16 mouse cellular contexts compared by ENCODE assay signal in the genomic region with DNA sequence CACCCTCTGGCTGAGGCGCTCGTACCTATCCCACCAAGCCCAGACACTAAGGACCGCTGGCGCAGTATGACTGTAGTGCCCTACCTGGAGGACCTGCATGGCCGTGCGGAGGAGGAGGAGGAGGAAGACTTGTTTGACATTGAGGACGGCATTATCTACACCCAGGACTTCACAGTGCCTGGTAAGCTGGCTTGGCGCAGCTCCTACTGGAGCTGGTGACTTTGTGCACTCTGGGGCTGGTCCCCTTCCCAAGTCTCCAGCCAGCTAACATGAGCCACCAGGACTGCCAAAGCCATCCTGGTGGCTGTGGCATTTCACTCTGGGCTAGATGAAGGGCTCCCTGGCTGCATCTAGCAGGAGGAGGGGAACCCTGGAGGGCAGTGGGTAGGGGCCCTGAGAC. TPM values are rescaled to one million over a fixed set of nuclear protein-coding genes. Genes with fewer than 3 reads are reported as not detected.
DNase-seq lines count a peak whose midpoint lies in the region; ATAC-seq lines count a peak whose summit lies in the region.
"Had no signal": no experiment of that assay in that cellular context is flagged by ENCODE, and none has a peak within 500 bp of the region (broad histone marks: within the 10 kb centered on the region; RNA-seq: fewer than 3 reads in every experiment).

No protein-coding gene starts in this region.

- ATAC-seq in limb, embryonic 12.5 days (ENCODE audit: insufficient number of reproducible peaks, insufficient read depth, low FRiP score, low TSS enrichment, low read depth): no peak
- ATAC-seq: forebrain, embryonic 14.5 days; inflammation-experienced regulatory T-cells, adult 6 months; intestine, postnatal 0 days had no signal

- peaks cover 14% of the 10 kb centered on the region for H3K4me1 ChIP-seq in limb, embryonic 12.5 days (replicated peaks)
- H3K4me1 ChIP-seq in limb, embryonic 10.5 days: peaks cover 30% of the 10 kb centered on the region
- H3K4me1 ChIP-seq in embryonic facial prominence, embryonic 10.5 days: peaks cover 29% of the 10 kb centered on the region

- peak; percentile 48 for DNase-seq in cerebellum, adult 9-11 months
- no peak for DNase-seq in cerebellum, postnatal 36 days
- peak; percentile 94 for DNase-seq in heart, adult 11 months
- DNase-seq in heart, postnatal 25 days (ENCODE audit: low spot score): no peak
- DNase-seq in limb, embryonic 10.5 days (ENCODE audit: low spot score): no peak
- DNase-seq in embryonic facial prominence, embryonic 10.5 days (ENCODE audit: low spot score): no peak
- no peak for DNase-seq in ovary, postnatal 36 days (ENCODE audit: low spot score)
- DNase-seq: adrenal gland, postnatal 14 days; heart, postnatal 4 days had no signal

- intact Hi-C loops in heart, postnatal 25 days (cut with DNase I): no loop called here

- H3K4me2 ChIP-seq in limb, embryonic 12.5 days: no peak overlapping the region
- H3K4me2 ChIP-seq: embryonic facial prominence, embryonic 13.5 days; heart, embryonic 13.5 days; hindbrain, embryonic 14.5 days had no signal

- peaks cover 100% of the 10 kb centered on the region for H3K36me3 ChIP-seq in limb, embryonic 12.5 days
- H3K36me3 ChIP-seq in limb, embryonic 10.5 days: peaks cover 100% of the 10 kb centered on the region
- H3K36me3 ChIP-seq in embryonic facial prominence, embryonic 10.5 days (replicated peaks): peaks cover 100% of the 10 kb centered on the region

- 0 out of 2 replicates have a peak overlapping the region, but pooled peaks have one; percentile 1 for H3K4me3 ChIP-seq in limb, embryonic 12.5 days (replicated peaks)
- H3K4me3 ChIP-seq in limb, embryonic 10.5 days: no peak overlapping the region
- H3K4me3 ChIP-seq in embryonic facial prominence, embryonic 10.5 days: peak overlapping the region; percentile 15; the same call in 1 of the 2 replicates
- H3K4me3 ChIP-seq: embryonic facial prominence, embryonic 13.5 days; heart, embryonic 13.5 days had no signal

- H3K27me3 ChIP-seq in limb, embryonic 12.5 days: peaks cover 11% of the 10 kb centered on the region; the same call in 1 of the 2 replicates
- H3K27me3 ChIP-seq in limb, embryonic 10.5 days (ENCODE audit: low read depth, poor library complexity, severe bottlenecking): peaks cover 9% of the 10 kb centered on the region; the same call in 1 of the 2 replicates
- H3K27me3 ChIP-seq in embryonic facial prominence, embryonic 10.5 days (replicated peaks; ENCODE audit: low read depth, poor library complexity, severe bottlenecking): peaks cover 23% of the 10 kb centered on the region; the same call in 1 of the 2 replicates
- H3K27me3 ChIP-seq: embryonic facial prominence, embryonic 13.5 days had no signal

- no peaks in the 10 kb centered on the region for H3K9me3 ChIP-seq in limb, embryonic 12.5 days
- H3K9me3 ChIP-seq in limb, embryonic 10.5 days (replicated peaks): no peaks in the 10 kb centered on the region
- no peaks in the 10 kb centered on the region for H3K9me3 ChIP-seq in embryonic facial prominence, embryonic 10.5 days
- H3K9me3 ChIP-seq: embryonic facial prominence, embryonic 13.5 days; heart, embryonic 13.5 days had no signal

- H3K9ac ChIP-seq in limb, embryonic 12.5 days (replicated peaks): no peak overlapping the region
- H3K9ac ChIP-seq: embryonic facial prominence, embryonic 13.5 days; heart, embryonic 13.5 days; hindbrain, embryonic 14.5 days had no signal

- H3K27ac ChIP-seq in limb, embryonic 12.5 days: no peak overlapping the region
- H3K27ac ChIP-seq in limb, embryonic 10.5 days: no peak overlapping the region
- H3K27ac ChIP-seq in embryonic facial prominence, embryonic 10.5 days (replicated peaks): no peak overlapping the region
- H3K27ac ChIP-seq: embryonic facial prominence, embryonic 13.5 days; heart, embryonic 13.5 days; hindbrain, embryonic 14.5 days had no signal

- 94% methylated on average over 8 of the region's 8 CpGs for WGBS in limb, embryonic 12.5 days
- 93% methylated on average over 8 of the region's 8 CpGs for WGBS in limb, embryonic 10.5 days
- WGBS in embryonic facial prominence, embryonic 10.5 days: 97% methylated on average over 8 of the region's 8 CpGs

RNA-seq across cellular contexts. Expression of a gene that starts 10.5 kb away (rescaled TPM):
- total RNA-seq in heart, postnatal 25 days (2021): 1,000 to 10,000 TPM; 1,252 to 1,264 TPM
- polyA plus RNA-seq in limb, embryonic 12.5 days (2016; fragmentation: Nextera tagmentation; extraction: Ambion mirVana): 460 and 465 TPM in 2 replicates
- polyA plus RNA-seq in limb, embryonic 10.5 days (2016; fragmentation: Nextera tagmentation; extraction: Ambion mirVana): 487 and 503 TPM in 2 replicates
- 491 and 493 TPM in 2 replicates for polyA plus RNA-seq in embryonic facial prominence, embryonic 10.5 days (2016; fragmentation: Nextera tagmentation; extraction: Ambion mirVana)

RNA-seq across cellular contexts. Expression of a gene that starts 12.3 kb away (rescaled TPM):
- 100 to 1,000 TPM; 133 to 138 TPM for total RNA-seq in heart, postnatal 25 days (2021)
- polyA plus RNA-seq in limb, embryonic 12.5 days (2016; fragmentation: Nextera tagmentation; extraction: Ambion mirVana): 16.1 and 18.1 TPM in 2 replicates
- 16.1 and 17.0 TPM in 2 replicates for polyA plus RNA-seq in limb, embryonic 10.5 days (2016; fragmentation: Nextera tagmentation; extraction: Ambion mirVana)
- 16.1 and 17.5 TPM in 2 replicates for polyA plus RNA-seq in embryonic facial prominence, embryonic 10.5 days (2016; fragmentation: Nextera tagmentation; extraction: Ambion mirVana)

RNA-seq across cellular contexts. Expression of a gene that starts 12.7 kb away (rescaled TPM):
- 1 to 10 TPM; 2.4 to 3.1 TPM for total RNA-seq in heart, postnatal 25 days (2021)
- 4.9 and 5.6 TPM in 2 replicates for polyA plus RNA-seq in limb, embryonic 12.5 days (2016; fragmentation: Nextera tagmentation; extraction: Ambion mirVana)
- polyA plus RNA-seq in limb, embryonic 10.5 days (2016; fragmentation: Nextera tagmentation; extraction: Ambion mirVana): 3.3 and 4.7 TPM in 2 replicates
- 4.9 and 8.5 TPM in 2 replicates for polyA plus RNA-seq in embryonic facial prominence, embryonic 10.5 days (2016; fragmentation: Nextera tagmentation; extraction: Ambion mirVana)

RNA-seq across cellular contexts. Expression of a gene that starts 20.2 kb away (rescaled TPM):
- total RNA-seq in heart, postnatal 25 days (2021): 100 to 1,000 TPM in 1 of 2 experiments, 10 to 100 TPM in 1; 92.1 to 120 TPM
- 30.6 and 38.0 TPM in 2 replicates for polyA plus RNA-seq in limb, embryonic 12.5 days (2016; fragmentation: Nextera tagmentation; extraction: Ambion mirVana)
- polyA plus RNA-seq in limb, embryonic 10.5 days (2016; fragmentation: Nextera tagmentation; extraction: Ambion mirVana): 26.2 and 27.1 TPM in 2 replicates
- 22.2 TPM in 2 replicates for polyA plus RNA-seq in embryonic facial prominence, embryonic 10.5 days (2016; fragmentation: Nextera tagmentation; extraction: Ambion mirVana)

RNA-seq across cellular contexts. Expression of a gene that starts 22.5 kb away (rescaled TPM):
- total RNA-seq in heart, postnatal 25 days (2021): 10 to 100 TPM; 11.0 to 11.6 TPM
- polyA plus RNA-seq in limb, embryonic 12.5 days (2016; fragmentation: Nextera tagmentation; extraction: Ambion mirVana): 13.9 and 14.4 TPM in 2 replicates
- polyA plus RNA-seq in limb, embryonic 10.5 days (2016; fragmentation: Nextera tagmentation; extraction: Ambion mirVana): 17.1 and 18.4 TPM in 2 replicates
- polyA plus RNA-seq in embryonic facial prominence, embryonic 10.5 days (2016; fragmentation: Nextera tagmentation; extraction: Ambion mirVana): 16.2 and 18.2 TPM in 2 replicates

Comparison
In these comparisons a context has a peak if more than half of its experiments do, and no peak if none do; other contexts are left out.
1. DNase-seq: peak in cerebellum, adult 9-11 months (single experiment) and heart, adult 11 months (single experiment); none in cerebellum, postnatal 36 days (0 of 2), heart, postnatal 25 days (single experiment), limb, embryonic 10.5 days (single experiment), embryonic facial prominence, embryonic 10.5 days (single experiment) and ovary, postnatal 36 days (single experiment).